Mouse (Mus musculus) lung, postnatal 0 days (tissue): ENCODE results near the gene Armc9.

ENCODE experiments used
- CTCF ChIP-seq: IDR thresholded peaks from 2 replicates; pipeline ENCODE4 v1.5.1; 2016; ENCODE audit warnings: antibody characterized with exemption, mild to moderate bottlenecking
- EP300 ChIP-seq: IDR thresholded peaks from 2 replicates; pipeline ENCODE4 v1.6.1; 2016; ENCODE audit warnings: antibody characterized with exemption, mild to moderate bottlenecking, control low read depth

DNA sequence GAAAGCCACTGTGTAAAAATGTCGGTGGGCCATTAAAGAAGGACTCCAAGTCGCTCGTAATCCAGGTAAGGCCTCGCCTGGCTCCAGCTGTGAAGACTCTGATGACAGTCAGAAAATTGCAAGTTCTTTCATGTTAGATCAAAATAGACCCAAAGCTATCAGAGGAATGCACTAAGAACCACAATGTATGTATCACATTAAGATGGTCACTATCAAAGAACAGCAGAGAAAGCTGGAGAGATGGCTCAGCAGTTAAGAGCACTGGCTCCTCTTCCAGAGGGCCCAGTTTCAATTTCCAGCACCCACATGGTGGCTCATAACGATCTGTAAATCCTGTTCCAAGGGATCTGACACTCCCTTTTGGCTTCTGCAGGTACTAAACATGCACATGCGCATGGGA is 5.5 kb downstream of the Armc9 start:
- TF ChIP-seq CTCF (no peak), EP300 (no peak)
